In genomic region chr2:122806040-122806439, GRCm38 (mm10) we compare ENCODE assay signal across 30 mouse cellular contexts. TPM values are rescaled to one million over a fixed set of nuclear protein-coding genes. Genes with fewer than 3 reads are reported as not detected.
DNase-seq lines count a peak whose midpoint lies in the region; ATAC-seq and TF ChIP-seq lines count a peak whose summit lies in the region.
"Had no signal": no experiment of that assay in that cellular context is flagged by ENCODE, and none has a peak within 500 bp of the region (broad histone marks: within the 10 kb centered on the region; RNA-seq: fewer than 3 reads in every experiment).

No protein-coding gene starts in this region.

- no peak overlapping the region for H3K9ac ChIP-seq in MEL (ENCODE audit: control insufficient read depth, low read depth, low read length, poor library complexity, severe bottlenecking)
- H3K9ac ChIP-seq: embryonic facial prominence, embryonic 12.5 days; heart, embryonic 15.5 days; intestine, embryonic 15.5 days; lung, embryonic 14.5 days; midbrain, embryonic 12.5 days; neural tube, embryonic 13.5 days had no signal

- H3K36me3 ChIP-seq in MEL (ENCODE audit: control insufficient read depth in 1 of 2, insufficient read depth in 2 of 2, low read length in 2 of 2): no peaks in the 10 kb centered on the region
- H3K36me3 ChIP-seq: embryonic facial prominence, embryonic 12.5 days; heart, embryonic 10.5 days; heart, embryonic 15.5 days; intestine, embryonic 15.5 days; midbrain, embryonic 12.5 days; neural tube, embryonic 13.5 days had no signal

- ATAC-seq in erythroblast, adult 5-6 weeks (replicated peaks; ENCODE audit: low FRiP score, poor library complexity, severe bottlenecking): peak; percentile 42; the same call in 1 of the 2 replicates
- ATAC-seq in megakaryocyte progenitor cell, adult 5-6 weeks (replicated peaks; ENCODE audit: poor library complexity): peak; percentile 93
- ATAC-seq: forebrain, embryonic 16.5 days; hindbrain, postnatal 0 days; intestine, embryonic 15.5 days had no signal

- no peak for TF ChIP-seq POLR2A in MEL (IDR thresholded peaks at IDR 0.05; ENCODE audit: control insufficient read depth in 1 of 2, insufficient read depth in 1 of 2, low read depth in 1 of 2, low read length in 2 of 2, poor library complexity in 1 of 2)

- no peaks in the 10 kb centered on the region for H3K9me3 ChIP-seq in MEL (replicated peaks; ENCODE audit: insufficient read depth, low read length)
- H3K9me3 ChIP-seq: embryonic facial prominence, embryonic 12.5 days; heart, embryonic 10.5 days; heart, embryonic 15.5 days; intestine, embryonic 15.5 days; midbrain, embryonic 12.5 days; neural tube, embryonic 13.5 days had no signal

- no peak for TF ChIP-seq CTCF in MEL (IDR thresholded peaks at IDR 0.05 in 2 of 3, conservative IDR thresholded peaks at IDR 0.05 in 1 of 3; ENCODE audit: control insufficient read depth in 1 of 3, insufficient read depth in 1 of 3, low read depth in 2 of 3, low read length in 3 of 3, poor library complexity in 1 of 3, severe bottlenecking in 1 of 3)

- DNase-seq in heart, adult 11 months: peak; percentile 31
- no peak for DNase-seq in heart, adult 8-10 months (ENCODE audit: low spot score)
- DNase-seq in MEL (ENCODE audit: low read depth, low spot score): peak; percentile 8
- DNase-seq in layer of hippocampus, postnatal 14 days (ENCODE audit: low spot score in 2 of 2): no peak
- no peak for DNase-seq in cerebellum, postnatal 25 days
- DNase-seq: adrenal gland, adult 8-10 months; cerebellum, adult 2 months; cerebellum, postnatal 14 days; gastrocnemius, postnatal 10 days; kidney, adult 2 months; kidney, postnatal 4 days; layer of hippocampus, postnatal 36 days; left cerebral cortex, postnatal 4 days; lung, embryonic 14.5 days; lung, postnatal 14 days; right cerebral cortex, postnatal 4 days; thymus, postnatal 4 days had no signal

- H3K27ac ChIP-seq in MEL (ENCODE audit: control insufficient read depth, low read depth, low read length): no peak overlapping the region
- H3K27ac ChIP-seq: embryonic facial prominence, embryonic 12.5 days; heart, embryonic 10.5 days; heart, embryonic 15.5 days; hindbrain, postnatal 0 days; intestine, embryonic 15.5 days; midbrain, embryonic 12.5 days; neural tube, embryonic 13.5 days; stomach, postnatal 0 days had no signal

- H3K4me3 ChIP-seq in MEL (ENCODE audit: control insufficient read depth in 1 of 2, insufficient read depth in 1 of 2, low read depth in 2 of 2, low read length in 2 of 2): no peak overlapping the region
- H3K4me3 ChIP-seq: embryonic facial prominence, embryonic 12.5 days; heart, embryonic 10.5 days; heart, embryonic 15.5 days; intestine, embryonic 15.5 days; midbrain, embryonic 12.5 days; myocyte; neural tube, embryonic 13.5 days had no signal

- H3K27me3 ChIP-seq in MEL (ENCODE audit: control insufficient read depth in 1 of 2, insufficient read depth in 2 of 2, low read length in 2 of 2): no peaks in the 10 kb centered on the region; a peak in 1 of 4 replicates
- H3K27me3 ChIP-seq: CH12.LX; embryonic facial prominence, embryonic 12.5 days; heart, embryonic 15.5 days; intestine, embryonic 15.5 days; midbrain, embryonic 12.5 days; neural tube, embryonic 13.5 days had no signal

- no peaks in the 10 kb centered on the region for H3K4me1 ChIP-seq in MEL (ENCODE audit: control insufficient read depth in 1 of 2, insufficient read depth in 2 of 2, low read length in 2 of 2)
- H3K4me1 ChIP-seq: embryonic facial prominence, embryonic 12.5 days; heart, embryonic 10.5 days; heart, embryonic 15.5 days; intestine, embryonic 15.5 days; midbrain, embryonic 12.5 days; neural tube, embryonic 13.5 days had no signal

- TF ChIP-seq RAD21 in MEL (IDR thresholded peaks at IDR 0.05; ENCODE audit: low read depth, low read length): no peak

- no peaks in the 10 kb centered on the region for H3K79me2 ChIP-seq in MEL (ENCODE audit: control insufficient read depth, insufficient read depth, low read length, poor library complexity)

- peak; percentile 27 to 67; a peak in 3 of 4 replicates for TF ChIP-seq EP300 in MEL (IDR thresholded peaks at IDR 0.05; ENCODE audit: low read depth in 1 of 2, low read length in 2 of 2)

TF ChIP-seq in MEL, 35 proteins besides CTCF, POLR2A, EP300 and RAD21:
- TF ChIP-seq TCF12 (IDR thresholded peaks at IDR 0.05; ENCODE audit: low read depth, low read length) (peak; percentile 69; the same call in 1 of the 2 replicates), MEF2A (IDR thresholded peaks at IDR 0.05; ENCODE audit: extremely low read depth, insufficient replicate concordance, low read depth, low read length, poor library complexity, severe bottlenecking) (no peak)

RNA-seq across cellular contexts. Expression of gene Sqor, which starts 41.0 kb away (rescaled TPM):
- 10 to 100 TPM; 45.8 to 67.7 (median 56.3) TPM for total RNA-seq in heart, adult 8-10 months (2022)
- 1.4 and 3.3 TPM in 2 replicates for total RNA-seq in MEL (2012; rRNA removed)
- polyA plus RNA-seq in MEL (2012; ENCODE audit: insufficient read depth in 1 of 2, insufficient read length in 2 of 2, low read depth in 1 of 2, low replicate concordance in 2 of 2, missing spikeins in 1 of 2): 1 to 10 TPM in 1 of 2 experiments, not detected in 1; 2.2 TPM
- total RNA-seq in erythroblast, adult 5-6 weeks (2015; ENCODE audit: low replicate concordance): 28.0 and 56.3 TPM in 2 replicates
- 24.2 and 44.2 TPM in 2 replicates for total RNA-seq in erythroblast, adult 5-6 weeks (2017; ENCODE audit: low replicate concordance)
- 29.5 and 34.6 TPM in 2 replicates for total RNA-seq in megakaryocyte progenitor cell, adult 5-6 weeks (2015)
- 35.5 and 41.0 TPM in 2 replicates for total RNA-seq in megakaryocyte progenitor cell, adult 5-6 weeks (2017)
- total RNA-seq in layer of hippocampus, postnatal 14 days (2021): 1 to 10 TPM; 5.3 to 6.5 TPM

Comparison
In these comparisons a context has a peak if more than half of its experiments do, and no peak if none do; other contexts are left out.
1. DNase-seq: peak in heart, adult 11 months (single experiment) and MEL (single experiment); none in heart, adult 8-10 months (single experiment), layer of hippocampus, postnatal 14 days (0 of 2) and cerebellum, postnatal 25 days (0 of 2).